Mouse (Mus musculus) heart, adult 18-20 months (tissue): ENCODE data around the gene Agmo. TPM values are rescaled to one million over a fixed set of nuclear protein-coding genes. Genes with fewer than 3 reads are reported as not detected.

Source experiments
- DNase-seq, 2 experiments: peaks; one replicate each; pipeline ENCODE4 v3.0.0; 2021 to 2022; ENCODE audit warnings: mixed read lengths in 1 of 2
- total RNA-seq, 2 experiments: library from RNA; stranded (reverse); gene quantifications; 2 replicates each; pipeline ENCODE4 v1.2.3; 2021

The Agmo gene
- total RNA-seq, 2 experiments from 2014 or later: 2.1 to 3.5 TPM

DNA sequence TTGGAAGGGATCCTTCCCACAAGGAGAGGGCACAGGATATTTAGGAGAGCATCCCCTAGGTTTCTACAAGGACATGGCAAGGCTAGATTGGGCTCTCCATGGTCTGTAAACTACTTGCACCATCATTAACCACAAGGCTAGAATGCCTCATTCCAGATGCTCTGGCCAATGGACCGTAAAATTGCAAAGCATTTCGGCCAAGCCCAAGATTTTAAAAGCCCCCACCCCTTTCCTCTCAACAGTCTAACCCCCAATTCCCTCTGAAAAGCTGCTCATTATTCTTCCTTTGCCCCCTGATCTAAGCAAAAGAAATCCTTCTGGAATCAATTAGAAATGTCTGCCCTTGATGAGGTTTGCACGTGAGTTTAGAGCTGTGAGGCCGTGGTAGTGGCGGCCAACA, 185.3 kb downstream of the Agmo start:
- DNase-seq: no peak

DNA sequence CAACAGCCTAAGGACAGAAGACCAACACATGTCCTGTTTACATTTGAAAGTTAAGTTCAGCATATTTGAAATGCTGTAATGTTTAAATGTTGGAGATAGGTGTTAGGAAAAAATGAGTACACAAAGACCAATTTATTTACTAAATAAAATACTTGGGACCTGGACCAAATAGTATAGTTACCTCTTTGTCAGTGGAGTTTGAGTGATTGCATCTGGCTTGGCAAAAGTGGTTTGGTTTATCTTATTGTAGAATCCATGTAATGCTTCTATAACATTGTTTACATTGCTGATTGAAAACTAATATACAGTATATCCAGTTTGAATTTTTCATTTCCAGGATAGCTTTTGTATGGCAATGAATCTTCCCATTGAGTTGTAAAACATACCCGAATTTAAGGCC, 193.0 kb downstream of the Agmo start:
- no peak for DNase-seq

DNA sequence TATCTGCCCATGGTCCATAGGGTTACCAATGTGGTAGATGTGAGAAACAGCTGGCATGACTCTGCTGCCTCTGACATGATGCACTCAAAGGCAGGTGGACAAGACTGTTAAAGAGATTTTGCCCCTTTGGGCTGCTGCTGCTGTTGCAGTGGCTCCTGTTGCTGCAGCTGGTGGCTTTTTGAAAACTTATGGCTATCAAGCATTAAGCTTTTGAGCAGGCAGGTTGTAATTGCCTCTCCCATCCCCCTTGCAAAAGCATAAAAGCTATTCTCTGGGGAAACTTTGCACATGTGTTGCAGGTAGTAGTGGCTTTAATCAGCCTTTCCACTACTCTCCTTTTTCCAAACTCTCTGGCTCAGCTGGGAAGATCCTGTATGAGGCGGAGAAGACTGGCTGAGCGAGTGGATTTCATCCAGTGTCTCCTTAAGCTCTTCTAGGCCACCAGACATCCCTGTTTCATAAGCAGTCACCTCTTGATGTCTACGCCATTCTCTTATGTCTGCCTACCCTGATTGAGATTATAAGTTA, 201.1 kb downstream of the Agmo start:
- no peak for DNase-seq

DNA sequence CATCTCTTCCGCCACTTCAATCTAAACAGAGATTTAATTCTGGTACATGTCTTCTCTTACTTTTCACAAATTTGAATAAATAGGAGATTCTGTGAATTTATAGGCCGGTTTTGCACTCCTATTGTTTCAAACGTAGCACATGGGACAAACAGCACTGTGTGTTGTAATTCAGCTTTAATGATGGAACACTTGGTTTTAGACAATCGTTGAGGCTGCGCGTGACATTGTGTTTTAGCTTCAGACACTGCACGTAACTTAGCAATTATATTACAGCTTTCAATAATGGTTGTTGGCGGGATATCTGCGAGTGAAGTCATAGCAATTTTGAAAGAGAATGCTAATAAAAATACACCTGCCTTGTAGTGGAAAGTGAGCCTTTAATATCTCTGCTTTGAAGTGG, 203.8 kb downstream of the Agmo start:
- no peak for DNase-seq

DNA sequence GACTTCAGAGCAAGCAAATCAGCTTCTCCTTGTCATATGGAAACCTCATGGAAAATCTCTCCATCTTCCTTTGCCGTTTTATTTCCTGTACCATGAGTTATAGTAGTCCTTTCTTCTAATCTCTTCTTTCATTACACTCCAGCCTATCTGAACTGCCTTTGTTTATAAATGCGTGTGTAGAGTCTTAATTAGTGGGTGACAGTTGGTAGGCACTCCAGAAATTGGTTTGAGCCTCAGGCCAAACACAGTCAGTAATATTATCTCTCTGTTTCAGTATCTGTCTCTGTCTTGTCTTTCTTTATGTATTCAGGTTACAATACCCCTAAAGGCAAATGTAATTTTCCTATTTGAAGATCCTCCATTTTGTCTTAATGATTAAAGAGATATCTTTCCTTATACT, 208.2 kb downstream of the Agmo start:
- DNase-seq: no peak

DNA sequence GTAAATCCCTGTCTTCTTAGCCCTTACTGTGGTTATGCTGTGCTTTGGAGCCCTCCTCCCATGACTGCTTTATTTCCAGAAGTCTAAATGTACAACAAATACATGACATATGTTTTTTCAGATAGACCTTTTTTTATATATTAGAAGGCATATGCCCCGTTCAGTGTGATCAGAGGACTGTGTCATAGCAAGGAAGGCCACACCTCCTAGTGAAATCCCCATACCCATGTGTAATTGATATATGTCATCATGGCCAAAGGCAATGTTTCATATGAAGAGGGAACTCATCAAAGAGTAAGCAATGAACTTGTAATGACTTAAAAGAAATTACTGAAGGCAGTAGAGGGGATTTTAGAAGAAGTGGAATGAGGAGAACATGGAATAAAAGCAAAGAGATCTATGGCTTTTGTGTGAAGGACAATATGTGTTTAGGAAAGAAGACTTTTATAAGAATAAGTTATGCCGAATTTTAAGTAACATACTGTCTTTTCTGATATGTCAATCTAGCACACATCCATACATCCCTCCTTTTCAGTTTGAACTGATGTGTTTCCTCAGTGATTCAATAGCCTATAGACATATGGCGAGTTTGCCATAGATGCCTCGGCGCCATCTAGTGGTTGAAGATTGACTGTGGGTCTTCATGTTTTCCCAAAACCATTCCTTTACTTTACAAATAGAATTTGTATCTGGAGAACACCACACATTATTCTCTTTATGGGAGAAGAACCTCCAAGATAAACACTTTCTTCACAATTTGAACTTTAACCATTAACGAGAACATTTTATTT, 209.1 kb downstream of the Agmo start:
- peak; percentile 47 to 78 for DNase-seq

DNA sequence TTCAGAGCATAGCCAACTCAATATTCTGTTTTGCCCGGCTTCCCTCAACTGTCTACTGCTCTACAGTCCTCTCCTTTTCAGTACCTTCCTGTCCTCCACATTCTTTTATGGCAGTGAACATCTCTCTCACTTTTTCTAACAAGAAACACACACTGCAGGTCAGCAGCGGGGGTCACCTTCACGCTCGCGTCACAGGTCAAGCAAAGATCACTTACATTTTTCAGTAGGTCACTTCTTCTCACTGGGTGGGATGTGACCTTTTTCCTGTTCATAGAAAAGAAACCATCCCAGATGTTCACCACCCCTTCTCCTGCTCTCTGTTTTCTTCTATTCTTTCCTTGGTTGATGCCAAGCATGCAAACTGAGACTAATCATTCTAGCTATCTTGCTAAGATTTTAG, 230.2 kb downstream of the Agmo start:
- DNase-seq: no peak

DNA sequence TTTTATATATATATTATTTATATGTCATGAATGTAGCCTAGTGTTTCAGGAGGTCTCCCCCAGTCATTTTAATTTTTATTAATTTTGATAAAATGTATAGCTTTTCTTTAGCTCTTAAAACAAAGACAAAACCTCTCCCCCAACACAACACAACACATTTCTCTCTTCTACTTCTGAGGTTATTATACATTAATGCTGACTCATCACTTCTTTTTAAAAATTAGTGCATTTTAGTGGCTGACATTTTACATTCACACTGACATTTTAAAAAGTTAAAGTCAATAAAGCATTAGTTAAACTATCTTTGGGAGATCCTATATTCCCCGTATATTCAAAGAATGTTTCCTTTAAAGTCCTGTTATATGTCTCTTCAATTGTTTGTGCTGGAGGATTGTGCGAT, 235.4 kb downstream of the Agmo start:
- no peak for DNase-seq

DNA sequence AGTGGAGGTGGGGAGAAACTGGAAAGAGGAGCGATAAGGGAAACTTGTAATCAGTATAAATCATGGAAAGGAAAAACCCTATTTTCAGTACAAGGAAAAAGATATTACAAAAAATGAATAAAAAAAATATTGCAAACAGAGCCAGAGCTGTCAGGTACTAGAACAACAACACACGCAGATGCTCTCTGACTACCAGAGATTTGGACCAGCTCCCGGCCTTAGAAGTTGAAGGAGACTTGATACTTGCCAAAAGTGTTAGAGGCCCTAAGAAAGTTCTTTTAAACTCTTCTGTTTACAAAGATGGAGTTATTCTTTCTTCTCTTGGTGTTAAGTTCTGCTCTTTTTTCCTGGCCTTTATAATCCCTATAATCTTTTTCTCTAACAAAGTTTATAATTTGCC, 246.6 kb downstream of the Agmo start:
- DNase-seq: no peak

DNA sequence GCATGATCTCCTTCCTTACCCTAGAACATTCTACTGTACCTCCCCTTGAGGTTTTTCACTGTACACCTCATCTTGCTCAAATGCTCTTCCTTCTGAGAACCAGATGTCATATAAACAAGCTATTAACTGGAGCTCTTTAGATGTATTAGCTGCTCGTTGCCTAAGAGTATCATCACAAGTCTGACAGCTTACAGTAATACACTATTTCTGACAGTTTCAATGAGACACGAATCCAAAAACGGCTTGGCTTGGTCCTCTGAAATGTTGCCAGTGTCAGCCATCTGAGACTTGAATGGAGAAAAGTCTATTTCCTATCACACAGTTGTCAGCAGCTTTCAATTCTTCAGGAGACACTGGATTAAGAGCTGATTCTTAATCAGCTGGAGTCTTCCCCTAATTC, 257.4 kb downstream of the Agmo start:
- DNase-seq: peak in 1 of 2 experiments; percentile 7

DNA sequence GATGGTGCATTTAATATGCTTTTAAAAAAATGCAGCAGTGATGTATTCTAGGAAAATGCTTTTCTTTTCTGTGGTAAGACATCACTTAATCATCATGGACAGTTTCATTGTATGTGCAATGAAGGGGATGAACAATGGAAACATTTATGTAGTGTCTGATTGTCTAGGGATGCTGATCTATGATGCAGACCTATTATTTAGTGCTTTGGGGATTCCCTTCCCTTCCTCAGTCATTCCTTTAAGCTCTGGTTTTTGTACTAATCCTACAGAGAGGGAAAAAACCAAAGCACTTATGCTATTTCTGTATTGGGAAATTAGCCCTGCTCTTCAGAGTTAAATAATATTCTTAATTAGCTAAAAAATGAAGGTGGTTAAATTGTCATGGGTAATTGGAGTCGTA, 266.0 kb downstream of the Agmo start:
- no peak for DNase-seq

DNA sequence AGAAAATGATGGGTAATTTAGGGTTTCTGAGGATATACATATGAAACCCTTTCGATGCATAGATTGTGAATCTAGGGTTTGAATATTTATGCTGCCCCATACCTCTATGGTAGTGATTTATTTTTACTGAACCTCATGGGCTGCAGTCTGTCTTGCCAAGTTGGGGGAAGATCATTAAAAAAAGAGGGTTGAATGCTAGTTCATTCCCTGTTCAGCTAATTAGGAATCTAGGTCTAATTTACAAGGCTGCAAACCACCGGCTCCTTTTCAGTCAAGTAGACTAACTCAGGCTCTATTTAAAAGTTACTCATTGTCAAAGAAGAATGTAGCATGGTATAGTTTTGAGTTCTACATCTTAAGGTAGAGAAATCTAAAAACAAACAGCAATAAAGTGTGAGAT, 266.4 kb downstream of the Agmo start:
- DNase-seq: no peak

DNA sequence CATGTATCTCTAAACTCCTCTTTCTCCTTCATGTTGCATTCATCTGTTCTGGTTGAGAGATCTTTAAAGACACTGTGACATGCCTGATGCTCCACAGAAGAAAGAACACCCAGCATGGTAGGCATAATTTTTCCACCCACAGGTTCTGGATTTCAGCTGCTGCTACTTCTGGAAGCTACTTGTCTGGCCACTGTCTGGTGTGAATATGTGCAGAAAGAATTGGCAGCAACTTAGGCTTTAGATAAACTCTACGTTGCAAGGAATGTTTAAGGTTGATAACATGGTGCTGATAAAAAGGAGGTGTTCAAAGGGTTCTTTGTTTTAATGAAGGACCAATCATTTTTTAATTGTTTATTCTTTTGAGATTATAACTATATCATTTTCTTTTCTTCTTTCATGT, 280.3 kb downstream of the Agmo start:
- no peak for DNase-seq

DNA sequence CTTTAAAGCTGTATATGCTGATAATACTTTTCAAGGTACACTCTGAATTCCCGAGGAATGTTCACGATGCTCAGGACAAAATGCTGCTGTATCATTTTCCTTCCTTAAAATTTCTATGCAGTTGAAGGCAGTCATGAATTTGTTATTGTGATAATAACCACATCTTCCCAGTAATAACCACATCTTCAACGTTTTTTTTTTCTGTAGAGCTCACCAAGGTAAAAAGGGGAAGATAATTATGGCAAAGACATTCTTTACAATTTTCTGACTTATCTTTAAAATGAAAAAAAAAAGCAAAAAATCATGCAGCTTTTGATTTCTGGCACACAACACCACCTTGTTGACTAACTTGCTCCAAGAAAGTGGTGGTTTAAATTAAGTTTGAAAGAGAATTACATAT, 283.2 kb downstream of the Agmo start:
- DNase-seq: no peak

DNA sequence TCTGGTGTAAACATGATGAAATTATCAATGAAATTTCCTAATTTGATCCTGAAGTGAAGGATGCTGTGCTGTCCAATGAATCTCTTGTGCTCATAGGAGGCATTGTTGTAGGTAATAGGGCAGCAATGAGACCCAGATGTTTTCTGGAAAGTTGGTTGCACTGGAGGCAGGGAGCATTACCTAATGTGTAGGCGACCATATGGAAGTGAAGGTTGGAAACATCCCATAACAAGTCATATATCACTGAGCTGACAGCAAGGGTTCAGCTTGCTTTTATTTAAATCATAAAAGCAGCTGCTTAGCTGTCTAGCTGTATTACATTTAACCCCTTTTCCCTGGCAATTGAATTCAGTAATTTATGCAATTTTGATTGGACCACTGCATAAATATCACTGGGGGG, 299.6 kb downstream of the Agmo start:
- no peak for DNase-seq

DNA sequence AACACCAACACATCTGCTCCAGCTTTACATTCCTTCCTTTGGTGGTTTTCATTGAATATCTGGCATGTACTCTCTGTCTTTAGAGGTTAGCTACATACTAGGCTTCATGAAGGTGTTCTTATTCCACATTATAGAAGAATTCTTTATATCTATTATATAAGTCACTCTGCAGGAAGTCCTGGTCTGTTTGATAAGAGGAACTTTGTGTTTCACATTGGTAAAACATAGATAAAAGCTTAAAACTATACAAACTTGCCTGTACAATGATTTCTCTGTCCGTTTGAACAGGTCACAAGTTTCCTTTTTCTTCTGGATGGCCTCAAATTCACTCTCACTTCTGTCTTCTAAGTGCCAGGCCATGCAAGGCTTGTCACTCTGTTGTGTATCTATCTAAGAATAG, 316.8 kb downstream of the Agmo start:
- no peak for DNase-seq

DNA sequence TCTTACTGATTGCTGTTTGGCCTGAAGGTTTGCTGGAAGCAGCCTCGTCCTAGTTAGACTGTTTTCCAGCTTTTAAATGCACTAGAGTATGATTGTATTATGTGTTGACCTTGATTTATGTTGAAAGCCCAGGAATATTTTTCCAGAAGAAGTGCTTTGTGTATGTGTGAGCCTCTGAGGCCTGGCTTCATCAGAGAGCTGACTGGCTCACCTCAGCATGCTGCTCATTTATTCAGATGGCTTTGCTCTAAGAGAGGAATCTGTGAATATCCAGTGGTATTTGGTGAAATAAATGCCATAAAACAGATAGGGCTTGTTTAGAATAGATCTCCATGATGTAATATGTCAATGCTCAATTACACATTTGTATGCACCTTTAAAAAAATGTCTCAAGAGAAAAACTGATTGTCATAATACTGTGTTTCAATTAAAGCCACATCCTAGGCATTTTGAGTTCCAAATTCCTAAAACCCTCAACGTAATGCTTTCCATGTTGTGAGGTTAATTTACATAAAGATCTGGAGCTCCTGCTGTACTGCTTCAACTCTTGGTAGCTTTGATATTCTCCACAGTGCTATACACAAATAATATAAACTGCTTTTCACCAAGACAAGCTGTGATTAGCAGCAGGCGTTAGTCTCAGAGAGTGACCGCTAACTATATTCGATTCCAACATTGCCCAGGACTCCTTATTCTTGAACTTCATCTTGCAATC, 324.6 kb downstream of the Agmo start:
- DNase-seq: no peak

DNA sequence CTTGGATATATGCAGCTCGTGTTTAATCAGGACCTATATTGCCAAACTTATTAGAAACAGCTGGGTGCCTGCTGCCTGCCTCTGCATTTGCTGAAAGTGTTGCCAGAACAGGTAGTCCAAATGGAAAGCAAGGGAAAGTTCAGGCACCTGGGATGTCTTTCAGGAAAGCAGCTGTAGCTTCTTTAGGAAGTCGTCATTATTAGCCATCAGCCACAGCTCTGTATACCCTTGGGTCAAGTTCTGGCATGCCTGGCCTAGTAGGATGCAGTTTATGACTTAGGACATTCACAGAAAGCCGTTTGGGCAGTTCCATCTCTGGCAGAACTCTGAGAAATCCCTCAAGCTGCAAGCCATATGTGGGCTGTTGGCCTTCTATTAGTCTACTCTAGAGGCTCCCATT, 330.5 kb downstream of the Agmo start:
- no peak for DNase-seq

DNA sequence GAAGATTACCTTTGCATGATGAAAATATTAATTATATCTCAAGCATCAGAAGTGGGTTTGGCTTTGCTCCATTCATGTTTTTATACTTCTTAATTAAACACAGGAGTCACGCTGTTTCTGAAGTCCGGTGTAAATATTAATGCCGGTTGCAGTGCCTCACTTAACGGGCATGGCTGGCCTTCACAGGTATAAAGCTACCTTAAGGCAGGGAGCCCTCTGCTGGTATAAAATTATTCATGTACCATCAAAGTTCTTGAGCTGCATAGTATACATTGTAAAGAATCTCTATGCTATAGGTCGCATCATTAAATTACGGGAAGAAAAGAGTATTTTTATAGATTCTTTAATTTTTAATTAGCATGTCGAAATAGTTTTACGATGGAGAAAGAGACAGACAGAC, 341.3 kb downstream of the Agmo start:
- no peak for DNase-seq

DNA sequence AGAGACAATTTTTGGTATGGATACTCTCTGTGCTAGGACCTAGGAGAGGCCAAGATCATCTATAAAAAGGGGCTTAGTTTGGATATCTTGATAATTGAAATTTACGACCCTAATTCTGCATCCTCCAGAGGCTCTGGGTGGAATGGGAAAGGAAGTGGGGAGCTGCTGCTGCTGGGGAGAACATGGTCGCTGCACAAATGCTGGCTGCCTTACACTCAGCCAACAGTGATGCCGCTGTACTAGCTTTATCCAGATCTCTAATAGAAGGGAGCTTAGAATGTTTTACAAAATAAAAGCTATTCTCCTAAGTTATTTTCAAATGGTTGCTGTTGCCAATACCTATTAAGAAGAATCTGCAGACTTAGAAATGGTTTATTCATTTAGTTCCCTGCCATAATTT, 351.4 kb downstream of the Agmo start:
- no peak for DNase-seq

DNA sequence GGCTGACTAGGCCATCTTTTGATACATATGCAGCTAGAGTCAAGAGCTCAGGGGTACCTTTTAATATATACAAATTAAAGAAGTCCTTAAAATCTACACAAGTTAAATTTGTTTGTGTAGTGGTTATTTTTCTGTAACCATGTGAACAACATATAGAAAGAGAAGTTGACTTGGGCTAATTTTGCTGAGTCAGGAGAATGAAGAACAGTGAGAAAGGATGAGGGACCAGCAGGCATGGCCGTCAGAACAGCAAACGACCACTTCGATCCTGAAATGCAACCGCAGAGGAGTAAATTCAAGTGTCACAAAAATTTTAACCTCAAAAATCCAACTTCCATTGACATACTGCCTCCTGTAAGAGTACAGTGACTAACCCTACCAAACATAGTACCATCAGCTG, 371.4 kb downstream of the Agmo start:
- no peak for DNase-seq

DNA sequence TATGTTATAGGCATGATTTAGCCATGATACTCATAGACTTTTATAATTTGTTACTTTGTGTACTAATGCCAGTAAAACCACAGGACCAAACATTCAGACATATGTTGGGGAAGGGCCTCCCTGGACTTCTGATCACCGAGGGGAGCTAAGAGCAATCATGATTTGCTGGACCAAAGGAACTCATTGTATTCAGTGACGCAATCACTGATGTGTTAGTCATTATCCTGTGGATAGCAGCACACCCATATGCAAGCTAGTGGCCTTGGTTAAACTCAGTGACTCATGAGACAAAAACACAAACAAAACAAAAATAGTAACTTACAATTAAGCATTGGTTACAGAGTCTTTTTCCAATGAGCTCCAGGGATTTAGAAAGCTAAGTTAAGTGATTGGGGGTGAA, 373.3 kb downstream of the Agmo start:
- no peak for DNase-seq

DNA sequence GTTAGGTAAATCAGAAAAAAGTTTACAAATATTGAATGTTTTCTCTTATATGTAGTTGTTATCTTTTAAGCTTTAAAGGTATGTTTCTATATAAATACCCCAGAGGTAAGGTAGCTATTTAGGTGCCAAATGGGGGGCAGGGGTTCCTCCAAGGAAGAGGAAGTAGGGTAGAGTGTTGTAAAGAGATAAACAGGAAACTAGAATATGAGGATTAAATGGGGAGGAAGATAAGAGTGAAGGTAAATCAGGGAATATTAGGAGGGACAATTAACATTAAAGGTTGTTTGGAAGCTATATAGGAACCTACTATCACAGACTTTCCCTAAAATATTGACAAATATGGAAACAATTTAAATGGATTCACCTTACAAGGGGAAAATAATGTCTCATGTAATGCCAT, 382.6 kb downstream of the Agmo start:
- no peak for DNase-seq
